Mouse (Mus musculus) heart, adult 8-10 months (tissue): Measurements from ENCODE around the gene Ubr4. TPM values are rescaled to one million over a fixed set of nuclear protein-coding genes. Genes with fewer than 3 reads are reported as not detected.
A peak's percentile ranks its signal among the peaks of the same experiment; 100 is the strongest.
"Not testable (repeated sequence)": the region's sequence is repeated elsewhere in the genome, so short reads cannot be mapped to it uniquely, and the experiment has no call there.

Source experiments
- DNase-seq: peaks from one replicate; pipeline ENCODE4 v3.0.0; 2022; ENCODE audit warnings: low spot score
- total RNA-seq, 4 experiments: library from RNA; stranded (reverse); gene quantifications; 2 replicates each; pipeline ENCODE4 v1.2.4; 2022

The Ubr4 gene
- total RNA-seq, 4 experiments from 2014 or later: 103 to 136 (median 112) TPM

DNA sequence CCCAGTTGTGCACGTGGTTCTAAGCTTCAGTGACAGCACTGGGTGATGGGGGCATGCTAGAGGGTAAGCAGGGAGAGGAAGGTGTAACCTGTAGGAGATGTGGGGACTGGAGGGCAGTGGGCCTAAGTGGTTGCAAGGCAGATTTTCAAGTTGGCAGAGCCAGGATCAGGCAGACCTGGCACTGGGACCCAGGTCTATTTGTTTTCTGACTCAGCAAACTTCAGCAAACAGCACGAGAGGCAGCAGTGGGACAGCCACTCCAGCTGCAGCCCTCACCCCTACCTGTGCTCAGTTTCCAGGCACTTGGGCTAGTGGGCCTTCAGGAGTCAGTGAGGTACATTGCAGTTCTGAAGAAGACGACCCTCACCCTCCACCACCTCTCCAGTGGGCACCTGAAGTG lies 4.8 kb downstream of the Ubr4 start:
- no peak for DNase-seq

DNA sequence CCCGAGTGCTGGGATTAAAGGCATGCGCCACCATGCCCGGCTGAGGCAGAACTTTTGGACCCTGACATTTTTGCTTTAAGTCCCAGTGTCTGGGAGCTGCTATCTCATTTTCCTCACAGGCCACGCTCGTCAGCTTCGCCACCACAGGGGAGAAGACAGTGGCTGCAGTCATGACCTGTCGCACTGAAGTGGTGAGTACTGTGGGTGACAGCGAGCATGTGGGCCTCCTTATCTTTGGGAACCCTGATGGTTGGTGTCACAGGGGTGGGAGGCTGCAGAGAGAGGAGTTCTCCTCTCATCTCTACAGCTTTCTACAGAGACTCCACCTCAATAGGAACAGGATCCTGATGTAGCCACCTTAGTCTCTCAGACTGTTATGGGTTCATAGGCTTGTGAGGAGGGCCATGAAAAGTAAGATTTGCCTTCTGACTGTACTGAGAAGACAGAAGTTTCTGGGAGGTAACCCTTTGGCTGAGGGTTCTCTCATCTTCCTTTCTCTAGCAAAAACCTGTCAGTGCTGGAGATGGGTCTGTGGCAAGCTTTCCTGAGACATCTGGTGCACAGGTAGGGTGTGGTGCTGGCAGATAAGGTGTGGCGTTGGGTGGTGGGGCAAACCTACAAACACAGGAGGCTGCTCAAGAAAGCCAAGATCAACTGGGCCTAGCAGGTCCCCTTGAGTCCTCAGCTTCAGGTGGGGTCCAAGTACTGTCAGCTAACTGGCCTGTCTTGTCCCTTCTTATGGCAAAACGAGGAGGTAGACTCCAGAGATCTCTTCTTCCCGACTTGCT lies 8.5 kb downstream of the Ubr4 start:
- DNase-seq: no peak

DNA sequence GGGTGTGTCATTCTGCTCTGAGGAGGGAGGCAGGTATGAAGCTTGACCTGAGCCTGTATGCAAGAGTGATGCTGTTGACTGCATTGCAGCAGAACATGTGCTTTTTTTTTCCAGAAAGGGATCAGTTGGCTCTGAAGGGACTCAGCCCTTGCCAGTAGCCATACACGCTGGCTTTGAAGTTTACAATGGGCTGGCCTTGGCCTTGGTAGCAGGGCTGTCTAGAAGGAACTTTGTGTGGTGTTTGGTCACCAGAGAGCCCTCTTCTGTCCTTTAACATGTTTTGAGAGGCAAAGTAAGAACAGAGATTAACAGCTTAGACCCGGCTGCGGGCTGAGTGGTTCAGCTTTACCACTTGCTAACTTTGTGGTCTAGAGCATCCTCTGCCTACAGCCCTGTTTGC lies 14.9 kb downstream of the Ubr4 start:
- DNase-seq: no peak

DNA sequence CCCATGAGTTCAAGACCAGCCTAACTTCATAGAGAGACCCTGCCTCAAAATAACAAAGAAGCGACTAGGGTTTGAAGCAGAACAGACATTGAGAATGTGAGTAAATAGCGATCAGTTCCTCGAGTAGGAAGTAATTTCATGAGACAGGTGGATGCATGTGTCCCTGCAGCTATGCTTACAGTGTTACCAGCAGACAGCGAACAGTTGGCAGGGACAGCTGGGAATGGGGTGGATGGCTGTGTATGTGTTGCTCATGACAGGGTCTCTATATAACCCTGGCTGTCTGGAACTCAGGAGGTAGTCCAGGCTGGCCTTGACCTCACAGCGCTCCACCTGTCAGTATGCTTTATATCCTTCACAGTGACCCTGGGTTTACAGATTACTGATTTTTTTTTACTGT lies 15.6 kb downstream of the Ubr4 start:
- DNase-seq: no peak

DNA sequence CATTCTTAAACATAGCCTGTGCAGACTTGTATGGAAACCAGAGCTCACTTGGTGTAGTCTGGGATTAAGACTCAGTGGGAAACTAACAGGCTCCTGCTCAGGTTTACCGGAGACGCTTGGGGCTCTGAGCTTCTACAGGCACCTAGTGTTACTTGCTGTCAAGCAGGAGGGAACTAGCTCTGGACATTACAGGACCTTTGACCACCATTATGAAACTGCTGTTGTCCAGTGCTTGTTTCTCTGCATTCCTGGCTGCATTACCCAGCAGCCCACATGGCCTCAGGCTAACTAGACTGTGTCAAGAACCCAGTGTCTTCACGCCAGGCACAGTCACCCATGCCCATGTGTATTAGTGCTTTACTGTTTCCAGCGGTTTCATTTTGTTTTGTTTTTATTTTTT lies 20.7 kb downstream of the Ubr4 start:
- DNase-seq: no peak

DNA sequence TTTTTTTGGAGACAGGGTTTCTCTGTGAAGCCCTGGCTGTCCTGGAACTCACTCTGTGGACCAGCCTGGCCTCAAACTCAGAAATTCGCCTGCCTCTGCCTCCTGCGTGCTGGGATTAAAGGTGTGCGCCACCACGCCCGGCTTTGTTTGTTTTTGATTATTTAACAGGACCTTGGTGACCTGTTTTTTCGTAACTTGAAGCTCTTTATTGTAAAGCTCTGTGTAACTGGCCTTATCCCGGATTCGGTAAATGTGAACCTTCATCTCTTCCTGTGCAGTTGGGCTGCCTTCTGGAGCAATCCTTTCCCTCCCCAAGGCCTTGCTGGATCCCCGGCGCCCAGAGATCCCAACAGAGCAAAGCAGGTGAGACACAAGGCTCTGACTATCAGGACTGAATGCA lies 21.1 kb downstream of the Ubr4 start:
- no peak for DNase-seq

DNA sequence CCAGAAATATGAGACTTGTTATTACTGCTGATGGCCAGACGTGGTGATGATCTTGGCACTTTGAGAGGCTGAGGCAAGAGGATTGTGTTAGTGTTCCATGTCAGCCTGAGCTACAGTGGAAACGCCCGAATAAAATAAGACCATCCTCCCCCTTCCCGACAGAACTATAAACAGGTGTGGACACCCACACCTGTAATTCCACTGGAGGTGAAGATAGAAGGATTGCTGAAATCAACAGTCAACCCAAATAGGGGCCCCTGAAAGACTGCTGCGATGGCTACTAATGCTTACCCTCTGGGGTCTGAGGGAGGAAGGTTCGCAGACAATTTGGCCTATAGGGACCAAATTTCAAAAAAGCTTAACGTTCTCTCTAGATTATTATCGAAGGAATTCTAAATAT lies 27.3 kb downstream of the Ubr4 start:
- no peak for DNase-seq

DNA sequence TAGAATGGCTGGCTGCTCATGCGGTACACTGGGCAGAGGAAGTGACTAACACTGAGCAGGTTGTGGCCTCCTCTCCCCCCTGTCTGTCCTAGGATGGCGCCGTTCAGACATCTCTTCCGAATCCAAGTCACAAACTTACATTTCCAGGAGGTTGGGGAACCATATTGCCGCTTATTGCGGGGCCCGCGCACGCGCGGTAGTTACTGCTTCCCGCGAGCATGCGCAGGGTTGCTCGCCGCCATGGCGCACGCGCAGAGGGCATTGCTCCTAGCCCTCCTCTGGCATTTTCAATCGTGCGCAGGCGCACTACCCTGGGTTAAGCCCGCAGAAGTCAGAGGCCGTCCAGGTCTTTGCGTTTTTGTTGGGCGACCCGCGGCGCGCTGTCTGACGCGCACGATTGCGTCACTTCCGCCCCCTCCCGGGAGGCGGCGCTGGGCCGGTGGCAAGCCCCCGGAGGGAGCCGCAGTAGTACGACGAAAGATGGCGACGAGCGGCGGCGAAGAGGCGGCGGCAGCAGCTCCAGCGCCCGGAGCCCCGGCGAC lies 27.9 kb downstream of the Ubr4 start:
- peak; percentile 100 for DNase-seq

DNA sequence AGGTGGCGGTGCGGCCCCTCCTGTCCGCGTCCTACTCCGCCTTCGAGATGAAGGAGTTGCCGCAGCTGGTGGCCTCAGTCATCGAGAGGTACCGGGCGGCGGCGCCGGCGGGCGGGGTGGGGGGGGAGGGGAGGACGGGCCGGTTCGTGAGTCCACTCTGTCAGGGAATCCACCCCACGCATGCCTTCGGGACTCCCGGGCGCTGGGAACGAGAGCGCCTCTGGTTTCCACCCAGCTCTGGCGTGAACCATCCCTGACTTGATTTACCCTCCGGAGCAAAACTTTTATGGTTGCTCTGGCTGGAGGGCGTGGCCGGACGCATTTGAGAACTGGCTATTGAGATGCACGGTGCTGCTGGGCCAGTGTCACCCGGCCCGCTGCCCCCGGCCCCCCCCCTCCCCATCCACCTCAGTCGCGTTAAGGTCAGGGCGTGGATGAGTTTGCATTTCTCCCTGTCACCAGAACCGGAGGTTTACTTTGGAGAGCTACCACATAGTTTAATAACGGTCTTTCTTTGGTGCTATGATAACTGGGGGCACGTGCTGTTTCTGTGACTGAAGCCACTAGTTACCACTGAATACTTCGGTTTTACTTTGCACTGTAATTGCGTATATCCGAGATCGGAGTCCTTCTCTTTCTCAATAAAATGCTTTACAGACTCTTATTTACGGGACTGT lies 28.5 kb downstream of the Ubr4 start:
- no peak for DNase-seq

DNA sequence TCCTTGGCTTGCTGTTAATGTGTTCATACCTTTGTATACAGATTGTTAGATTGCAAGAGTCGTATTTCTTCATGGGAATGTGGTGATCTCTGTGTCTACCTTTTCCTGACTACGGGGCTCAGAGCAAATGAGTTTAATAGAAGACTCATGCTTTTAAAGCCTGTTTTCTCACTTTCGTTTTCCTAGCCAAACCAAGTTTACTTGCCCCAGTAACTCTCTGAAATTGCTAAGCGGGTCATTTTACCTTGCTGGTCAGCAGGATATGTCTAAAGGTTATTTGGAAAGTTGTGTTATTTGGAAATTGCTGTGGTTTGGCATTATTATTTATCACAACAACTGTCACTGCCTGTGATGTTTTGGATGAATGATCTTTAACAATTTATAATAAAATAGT lies 29.0 kb downstream of the Ubr4 start:
- DNase-seq: no peak

DNA sequence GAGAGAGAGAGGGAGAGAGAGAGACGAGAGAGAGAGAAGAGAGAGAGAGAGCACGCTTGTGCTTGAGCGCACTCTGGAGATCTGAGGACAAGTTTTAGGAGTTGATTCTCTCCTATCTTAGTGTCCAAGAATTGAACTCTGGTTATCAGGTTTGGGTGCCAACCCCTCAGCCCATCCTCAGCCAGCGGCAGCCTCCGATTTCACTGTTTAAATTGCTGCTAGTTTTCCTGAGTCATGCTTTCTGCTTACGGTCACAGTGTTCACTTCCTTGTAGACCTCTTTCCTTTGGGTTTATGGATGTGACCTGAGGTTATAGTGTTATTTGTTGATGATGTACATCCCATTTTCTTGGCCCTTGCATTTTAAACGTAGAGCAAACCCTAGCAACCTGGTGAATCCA lies 29.8 kb downstream of the Ubr4 start:
- DNase-seq: no peak

DNA sequence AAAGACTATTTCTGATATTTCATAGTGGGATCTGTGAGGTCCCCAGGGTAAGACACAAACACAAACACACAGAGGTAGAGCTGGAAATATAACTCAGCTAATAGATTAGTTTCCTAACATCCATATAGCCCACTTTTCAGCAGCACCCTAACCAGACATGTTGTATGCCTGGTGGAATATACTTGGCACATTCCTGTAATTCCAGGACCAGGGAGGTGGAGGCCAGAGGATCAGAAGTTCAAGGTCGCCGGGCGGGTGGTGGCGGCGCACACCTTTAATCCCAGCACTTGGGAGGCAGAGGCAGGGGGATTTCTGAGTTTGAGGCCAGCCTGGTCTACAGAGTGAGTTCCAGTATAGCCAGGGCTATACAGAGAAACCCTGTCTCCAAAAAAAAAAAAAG lies 33.4 kb downstream of the Ubr4 start:
- not testable (repeated sequence) for DNase-seq

DNA sequence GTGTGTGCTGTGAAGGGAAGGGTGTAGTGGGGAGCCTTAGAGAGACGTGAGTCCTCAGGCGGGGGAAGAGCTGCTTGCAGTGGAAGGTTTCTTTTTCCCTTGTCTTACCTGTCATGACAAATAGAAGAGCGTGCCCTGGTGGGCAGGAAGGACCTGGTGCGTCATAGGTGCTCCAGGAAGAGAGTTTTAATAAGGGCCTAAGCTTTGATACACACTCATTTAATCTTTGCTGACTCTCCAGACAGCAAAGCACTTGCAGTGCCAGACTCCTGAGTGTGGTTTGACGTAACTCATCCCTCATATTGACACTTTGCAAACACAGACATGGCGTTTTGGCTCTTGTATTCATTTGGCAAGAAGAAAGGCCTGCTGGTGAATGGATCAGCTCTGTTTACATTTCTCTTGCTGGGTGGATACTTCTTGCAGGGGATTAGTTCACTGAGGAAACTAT lies 34.5 kb downstream of the Ubr4 start:
- peak; percentile 33 for DNase-seq

DNA sequence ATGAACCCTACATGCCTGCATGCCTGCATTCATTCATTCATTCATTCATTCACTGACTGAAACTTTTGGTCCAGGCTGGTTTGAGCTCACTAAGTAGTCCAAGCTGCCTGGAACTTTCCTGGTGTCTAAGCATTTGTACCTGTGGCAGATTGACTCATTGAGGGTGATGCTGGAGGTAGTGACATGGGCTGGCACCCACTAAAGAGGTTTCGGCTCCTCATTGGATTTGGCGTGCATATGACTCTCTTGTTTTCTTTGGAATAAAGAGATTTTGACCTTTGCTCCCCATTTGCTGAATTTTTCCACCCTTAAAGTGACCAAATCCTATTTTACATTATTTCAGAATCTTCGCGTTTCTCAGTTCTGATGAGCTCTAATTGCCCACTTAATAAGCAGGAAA lies 37.1 kb downstream of the Ubr4 start:
- DNase-seq: no peak

DNA sequence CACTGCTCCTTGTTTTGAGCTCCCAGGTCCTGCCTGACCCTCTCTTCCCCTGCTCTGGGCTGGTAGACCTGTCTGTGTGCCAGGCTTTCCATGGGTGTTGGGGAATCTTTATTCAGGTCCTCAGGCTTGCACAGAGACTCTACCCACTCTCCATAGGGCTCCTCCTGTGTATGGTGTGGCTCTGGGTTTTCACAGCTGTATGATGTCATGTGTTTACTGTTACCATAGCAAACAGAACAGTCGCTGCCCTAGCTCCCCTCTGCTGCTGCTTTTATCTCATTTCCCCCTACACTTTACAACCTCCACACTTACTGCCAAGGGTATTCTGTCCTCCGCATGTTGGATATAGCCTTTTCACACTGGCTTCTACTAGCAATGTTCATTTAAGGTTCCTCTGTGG lies 43.0 kb downstream of the Ubr4 start:
- no peak for DNase-seq

DNA sequence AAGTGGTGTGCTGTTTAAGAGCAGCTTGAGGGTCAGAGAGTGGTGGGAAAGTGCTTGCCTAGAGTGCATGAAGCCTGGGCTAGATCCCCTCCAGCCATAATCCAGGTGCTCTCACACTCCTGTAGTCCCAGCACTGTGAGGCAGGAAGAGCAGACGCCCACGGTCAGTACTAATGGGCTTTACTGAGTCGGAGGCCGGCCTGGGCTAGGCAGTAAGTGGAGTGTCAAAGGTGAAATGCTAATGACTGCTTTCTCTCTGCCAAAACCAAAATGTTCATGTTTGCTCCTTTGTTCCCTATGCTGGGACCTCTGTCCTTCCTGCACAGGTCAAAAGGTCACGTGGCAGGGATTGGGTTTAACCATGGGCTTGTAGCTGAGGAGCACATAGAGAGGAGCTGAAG lies 48.1 kb downstream of the Ubr4 start:
- no peak for DNase-seq

DNA sequence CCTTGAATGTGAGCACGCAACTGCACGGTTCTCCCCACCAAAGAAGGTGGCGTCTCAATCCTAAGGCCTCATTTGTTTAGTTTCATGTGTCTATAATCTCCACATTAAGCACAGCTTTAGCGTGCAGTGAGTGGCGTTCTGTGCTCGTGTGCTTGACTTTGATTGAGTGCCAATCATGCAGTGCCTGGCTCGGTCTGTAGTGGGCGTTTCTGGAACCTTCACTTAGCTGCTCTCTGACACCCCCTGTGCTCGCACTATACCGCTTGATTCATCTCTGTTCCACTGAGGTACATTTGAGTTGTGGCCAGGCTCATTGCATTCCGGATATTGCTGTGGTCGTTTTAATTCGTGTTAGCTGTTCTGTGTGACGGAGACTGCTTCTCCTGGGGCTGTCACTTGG lies 50.8 kb downstream of the Ubr4 start:
- no peak for DNase-seq

DNA sequence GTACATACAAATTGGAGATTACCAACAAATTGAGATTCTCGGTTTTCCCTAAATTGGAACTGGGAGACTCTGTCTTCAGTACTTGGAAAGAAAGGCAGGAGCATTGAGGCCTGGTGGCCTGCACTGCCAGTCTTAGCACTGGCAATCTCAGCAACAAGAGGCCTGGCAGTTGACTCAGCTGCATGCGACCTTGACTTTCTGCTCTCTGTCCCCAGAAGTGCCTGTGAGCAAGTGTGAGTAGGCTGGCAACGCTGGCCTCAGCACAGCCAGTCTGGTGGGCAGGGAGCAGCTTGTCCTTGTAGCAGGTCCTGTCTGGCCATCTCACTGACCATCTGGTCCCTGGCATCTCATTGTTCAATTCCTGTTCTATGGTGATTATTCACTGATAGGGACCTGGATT lies 58.9 kb downstream of the Ubr4 start:
- DNase-seq: peak; percentile 27

DNA sequence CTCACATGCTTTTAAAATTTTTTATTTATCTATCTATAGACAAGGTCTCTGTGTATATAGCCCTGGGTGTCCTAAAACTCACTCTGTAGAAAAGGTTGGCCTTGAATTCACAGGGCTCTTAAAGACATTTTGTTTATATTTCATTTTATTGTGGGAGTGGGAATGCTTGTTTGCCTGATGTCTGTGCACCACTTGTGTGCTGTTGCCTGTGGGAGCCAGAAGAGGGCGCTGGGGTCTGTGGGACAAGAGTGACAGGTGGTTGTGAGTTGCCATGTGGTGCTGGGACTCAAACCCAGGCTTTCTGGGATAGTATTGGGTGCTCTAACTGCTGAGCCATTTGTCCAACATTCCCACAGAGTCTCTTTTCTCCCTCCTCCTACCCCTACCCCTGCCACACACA lies 65.5 kb downstream of the Ubr4 start:
- no peak for DNase-seq

DNA sequence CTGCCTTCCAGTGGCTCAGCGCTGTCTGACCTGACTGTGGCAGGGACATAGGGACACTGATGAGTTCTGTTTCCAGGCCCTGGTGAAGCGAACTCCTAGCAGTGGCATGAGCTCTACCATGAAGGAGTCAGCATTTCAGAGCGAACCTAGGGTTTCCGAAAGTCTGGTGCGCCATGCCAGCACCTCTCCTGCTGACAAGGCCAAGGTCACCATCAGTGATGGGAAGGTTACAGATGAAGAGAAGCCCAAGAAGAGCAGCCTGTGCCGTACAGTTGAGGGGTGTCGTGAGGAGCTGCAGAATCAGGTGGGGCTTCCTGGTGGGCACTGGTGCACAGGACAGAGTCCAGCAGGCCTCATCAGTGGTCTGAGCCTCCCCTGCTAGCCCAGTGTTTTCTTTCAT lies 69.2 kb downstream of the Ubr4 start:
- no peak for DNase-seq

DNA sequence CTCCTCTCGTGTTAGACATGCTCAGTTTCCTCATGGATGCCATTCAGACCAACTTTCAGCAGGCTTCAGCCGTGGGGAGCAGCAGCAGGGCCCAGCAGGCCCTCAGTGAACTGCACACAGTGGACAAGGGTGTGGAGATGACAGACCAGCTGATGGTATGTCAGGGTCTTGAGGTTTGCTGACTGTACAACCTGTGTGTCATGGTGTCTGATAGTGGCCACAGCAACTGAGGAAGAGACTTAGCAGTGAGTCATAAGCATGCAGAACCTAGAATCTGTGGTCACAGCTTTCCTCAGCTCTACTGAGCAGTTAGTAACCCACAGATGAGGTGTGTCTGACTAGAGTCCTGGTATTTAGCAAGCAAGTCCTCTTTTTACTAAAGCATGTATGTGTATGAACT lies 70.0 kb downstream of the Ubr4 start:
- DNase-seq: no peak

DNA sequence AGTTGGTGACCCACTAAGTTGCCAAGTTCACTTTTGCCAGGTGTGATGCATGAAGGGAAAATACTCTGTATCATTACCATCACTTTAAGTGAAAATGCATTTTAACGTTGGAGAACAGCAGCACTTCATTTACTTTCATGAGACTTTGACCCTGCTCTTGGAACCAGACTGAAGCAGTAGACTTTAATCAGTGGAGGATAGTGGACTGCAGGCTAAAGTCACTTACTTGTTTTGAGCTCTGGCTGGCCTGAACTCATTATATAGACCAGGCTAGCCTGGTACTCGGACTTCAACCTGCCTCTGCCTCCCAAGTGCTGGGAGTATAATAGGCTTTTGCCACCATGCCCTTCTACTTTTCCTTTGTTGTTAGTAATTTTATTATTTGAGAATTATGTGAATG lies 70.9 kb downstream of the Ubr4 start:
- DNase-seq: no peak

DNA sequence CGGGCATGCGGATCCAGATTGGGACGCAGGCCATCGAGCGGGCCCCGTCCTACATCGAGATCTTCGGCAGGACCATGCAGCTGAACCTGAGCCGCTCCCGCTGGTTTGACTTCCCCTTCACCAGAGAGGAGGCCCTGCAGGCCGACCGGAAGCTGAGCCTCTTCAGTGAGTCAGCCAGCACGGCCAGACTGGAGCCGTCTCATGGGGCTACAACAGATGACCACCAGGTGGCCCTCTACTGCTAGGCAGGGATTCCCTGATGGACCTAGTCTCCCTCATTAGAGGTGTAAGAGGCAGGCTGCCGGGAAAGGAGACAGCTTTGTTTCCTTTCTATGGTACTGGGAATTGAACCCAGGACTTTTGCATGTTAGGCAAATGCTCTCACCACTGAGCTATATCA lies 77.8 kb downstream of the Ubr4 start:
- DNase-seq: peak; percentile 78
